Mouse (Mus musculus) right cerebral cortex, postnatal 25 days (tissue): ENCODE measurements at regions not wholly inside any gene's neighbourhood (a gene's known extent, or its start where the extent isn't known, plus 50 kb on each side); places are given as distances from the start of the nearest gene placed in this dataset.
A peak's percentile ranks its signal among the peaks of the same experiment; 100 is the strongest.

Source experiments
- DNase-seq: peaks from one replicate; pipeline ENCODE4 v3.0.0; 2022

- no peak for DNase-seq
Observed at GRCm38 (mm10) chr8:76309200-76309599, 590.0 kb upstream of the Nr3c2 start.

- DNase-seq, result no peak
Observed at GRCm38 (mm10) chr8:76328540-76328939, 570.7 kb upstream of the Nr3c2 start.

- no peak for DNase-seq
Observed at GRCm38 (mm10) chr8:76343072-76343471, 556.2 kb upstream of the Nr3c2 start.

GRCm38 (mm10) chr8:76346150-76346549 lies 553.1 kb upstream of the Nr3c2 start:
- no peak for DNase-seq

- DNase-seq, result no peak
Observed at GRCm38 (mm10) chr8:76346832-76347231, 552.4 kb upstream of the Nr3c2 start.

GRCm38 (mm10) chr8:76374314-76374713 lies 524.9 kb upstream of the Nr3c2 start:
- DNase-seq, result no peak

- DNase-seq, result no peak
Observed at GRCm38 (mm10) chr8:76377711-76378110, 521.5 kb upstream of the Nr3c2 start.

- no peak for DNase-seq
Observed at GRCm38 (mm10) chr8:76381643-76382042, 517.6 kb upstream of the Nr3c2 start.

GRCm38 (mm10) chr8:76383583-76384281 lies 515.5 kb upstream of the Nr3c2 start:
- DNase-seq, result no peak

- no peak for DNase-seq
Observed at GRCm38 (mm10) chr8:76384282-76384637, 515.0 kb upstream of the Nr3c2 start.

GRCm38 (mm10) chr8:76392004-76392403 lies 507.2 kb upstream of the Nr3c2 start:
- DNase-seq, result no peak

GRCm38 (mm10) chr8:76422459-76422858 lies 476.8 kb upstream of the Nr3c2 start:
- no peak for DNase-seq

- no peak for DNase-seq
Observed at GRCm38 (mm10) chr8:76422861-76423532, 476.2 kb upstream of the Nr3c2 start.

- no peak for DNase-seq
Observed at GRCm38 (mm10) chr8:76429818-76430217, 469.4 kb upstream of the Nr3c2 start.

- no peak for DNase-seq
Observed at GRCm38 (mm10) chr8:76432813-76433212, 466.4 kb upstream of the Nr3c2 start.

- no peak for DNase-seq
Observed at GRCm38 (mm10) chr8:76437951-76438350, 461.3 kb upstream of the Nr3c2 start.

GRCm38 (mm10) chr8:76474464-76475208 lies 424.6 kb upstream of the Nr3c2 start:
- no peak for DNase-seq

GRCm38 (mm10) chr8:76478966-76479365 lies 420.3 kb upstream of the Nr3c2 start:
- no peak for DNase-seq

GRCm38 (mm10) chr8:76503621-76504020 lies 395.6 kb upstream of the Nr3c2 start:
- DNase-seq, result no peak

GRCm38 (mm10) chr8:76507247-76507646 lies 392.0 kb upstream of the Nr3c2 start:
- DNase-seq, result no peak

- DNase-seq, result no peak
Observed at GRCm38 (mm10) chr8:76509201-76509600, 390.0 kb upstream of the Nr3c2 start.

- no peak for DNase-seq
Observed at GRCm38 (mm10) chr8:76514132-76514531, 385.1 kb upstream of the Nr3c2 start.

- DNase-seq, result peak; percentile 29
Observed at GRCm38 (mm10) chr8:76538806-76539480, 360.3 kb upstream of the Nr3c2 start.
